Mouse (Mus musculus): Measurements from ENCODE around the gene Gm17535.
"Not testable (repeated sequence)": the region's sequence is repeated elsewhere in the genome, so short reads cannot be mapped to it uniquely, and the experiment has no call there.

DNA sequence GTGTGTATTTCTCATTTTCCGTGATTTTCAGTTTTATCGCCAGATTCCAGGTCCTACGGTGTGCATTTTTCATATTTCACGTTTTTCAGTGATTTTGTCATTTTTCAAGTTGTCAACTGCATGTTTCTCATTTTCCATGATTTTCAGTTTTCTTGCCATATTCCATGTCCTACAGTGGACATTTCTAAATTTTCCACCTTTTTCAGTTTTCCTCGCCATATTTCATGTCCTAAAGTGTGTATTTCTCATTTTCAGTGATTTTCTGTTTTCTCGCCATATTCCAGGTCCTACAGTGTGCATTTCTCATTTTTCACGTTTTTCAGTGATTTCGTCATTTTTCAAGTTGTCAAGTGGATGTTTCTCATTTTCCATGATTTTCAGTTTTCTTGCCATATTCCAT, 33.4 kb upstream of the Gm17535 start:
- TF ChIP-seq CTCF (IDR thresholded peaks at IDR 0.05; ENCODE audit: control insufficient read depth, insufficient read depth, low read length); POLR2A (IDR thresholded peaks at IDR 0.05; ENCODE audit: borderline replicate concordance, control insufficient read depth, low read depth, low read length): not testable (repeated sequence)

All from bone marrow, adult 2 months (tissue).